Mouse (Mus musculus): ENCODE results near the gene Bicc1.

- TF ChIP-seq CTCF (conservative IDR thresholded peaks at IDR 0.05; ENCODE audit: low read length) (no peak), POU5F1 (IDR thresholded peaks at IDR 0.05; ENCODE audit: borderline replicate concordance, low read length) (peak; percentile 24; the same call in 1 of the 2 replicates)
These were observed 21.2 kb downstream of the Bicc1 start for GRCm38 (mm10) chr10:71138132-71138851.

Data from E14TG2a.4 (cell line).